Mouse (Mus musculus): ENCODE measurements around the gene Tmem132c. TPM values are rescaled to one million over a fixed set of nuclear protein-coding genes. Genes with fewer than 3 reads are reported as not detected.

Tmem132c gene
- polyA plus RNA-seq, 1 experiment: 13.8 TPM

GRCm38 (mm10) chr5:127511653-127512052 is 270.0 kb downstream of the Tmem132c start:
- DNase-seq: no peak
- 76% methylated on average over 6 of the region's 6 CpGs for WGBS
- H3K4me3 ChIP-seq (replicated peaks; ENCODE audit: extremely low read depth, low read depth, low read length): no peak overlapping the region
- H3K4me1 ChIP-seq (ENCODE audit: control insufficient read depth, insufficient read depth, low read length): no peaks in the 10 kb centered on the region
- peak; percentile 48 for TF ChIP-seq CTCF (IDR thresholded peaks at IDR 0.05; ENCODE audit: insufficient read depth, low read length)
- no peak for TF ChIP-seq POLR2A (IDR thresholded peaks at IDR 0.05; ENCODE audit: borderline replicate concordance, extremely low read depth, low read depth, low read length)

- WGBS: 60% methylated on average over 9 of the region's 9 CpGs
- H3K4me1 ChIP-seq (ENCODE audit: control insufficient read depth, insufficient read depth, low read length): no peaks in the 10 kb centered on the region
- TF ChIP-seq CTCF (IDR thresholded peaks at IDR 0.05; ENCODE audit: insufficient read depth, low read length): no peak
- no peak for TF ChIP-seq POLR2A (IDR thresholded peaks at IDR 0.05; ENCODE audit: borderline replicate concordance, extremely low read depth, low read depth, low read length)
These were observed 274.4 kb downstream of the Tmem132c start for GRCm38 (mm10) chr5:127515960-127516359.

GRCm38 (mm10) chr5:127522744-127523476 is 281.3 kb downstream of the Tmem132c start:
- DNase-seq: peak; percentile 3

More at GRCm38 (mm10) chr5:127515960-127516359, 274.4 kb downstream of the Tmem132c start:
- DNase-seq: no peak
- H3K4me3 ChIP-seq (replicated peaks; ENCODE audit: extremely low read depth, low read depth, low read length): no peak overlapping the region

GRCm38 (mm10) chr5:127527344-127527974 is 285.9 kb downstream of the Tmem132c start:
- Histone ChIP-seq H3K4me1 (ENCODE audit: control insufficient read depth, insufficient read depth, low read length) (no peaks in the 10 kb centered on the region), H3K4me3 (replicated peaks; ENCODE audit: extremely low read depth, low read depth, low read length) (no peak overlapping the region)
- WGBS: 62% methylated on average over 10 of the region's 10 CpGs
- TF ChIP-seq CTCF (IDR thresholded peaks at IDR 0.05; ENCODE audit: insufficient read depth, low read length) (no peak), POLR2A (IDR thresholded peaks at IDR 0.05; ENCODE audit: borderline replicate concordance, extremely low read depth, low read depth, low read length) (no peak)
- DNase-seq: no peak

More at GRCm38 (mm10) chr5:127522744-127523476, 281.3 kb downstream of the Tmem132c start:
- TF ChIP-seq CTCF (IDR thresholded peaks at IDR 0.05; ENCODE audit: insufficient read depth, low read length) (peak; percentile 58; the same call in 1 of the 2 replicates), POLR2A (IDR thresholded peaks at IDR 0.05; ENCODE audit: borderline replicate concordance, extremely low read depth, low read depth, low read length) (no peak)
- H3K4me3 ChIP-seq (replicated peaks; ENCODE audit: extremely low read depth, low read depth, low read length): no peak overlapping the region
- H3K4me1 ChIP-seq (ENCODE audit: control insufficient read depth, insufficient read depth, low read length): no peaks in the 10 kb centered on the region
- 56% methylated on average over 9 of the region's 9 CpGs for WGBS

- no peaks in the 10 kb centered on the region for H3K4me1 ChIP-seq (ENCODE audit: control insufficient read depth, insufficient read depth, low read length)
- H3K4me3 ChIP-seq (replicated peaks; ENCODE audit: extremely low read depth, low read depth, low read length): no peak overlapping the region
- no peak for TF ChIP-seq CTCF (IDR thresholded peaks at IDR 0.05; ENCODE audit: insufficient read depth, low read length)
- no peak for TF ChIP-seq POLR2A (IDR thresholded peaks at IDR 0.05; ENCODE audit: borderline replicate concordance, extremely low read depth, low read depth, low read length)
- DNase-seq: no peak
- 63% methylated on average over 2 of the region's 2 CpGs for WGBS
These were observed 295.9 kb downstream of the Tmem132c start for GRCm38 (mm10) chr5:127537508-127537907.

GRCm38 (mm10) chr5:127546585-127546991 is 305.0 kb downstream of the Tmem132c start:
- Histone ChIP-seq H3K4me1 (ENCODE audit: control insufficient read depth, insufficient read depth, low read length) (no peaks in the 10 kb centered on the region), H3K4me3 (replicated peaks; ENCODE audit: extremely low read depth, low read depth, low read length) (no peak overlapping the region)
- DNase-seq: no peak
- TF ChIP-seq CTCF (IDR thresholded peaks at IDR 0.05; ENCODE audit: insufficient read depth, low read length) (no peak), POLR2A (IDR thresholded peaks at IDR 0.05; ENCODE audit: borderline replicate concordance, extremely low read depth, low read depth, low read length) (no peak)
- 72% methylated on average over 5 of the region's 5 CpGs for WGBS

- Histone ChIP-seq H3K4me3 (replicated peaks; ENCODE audit: extremely low read depth, low read depth, low read length) (no peak overlapping the region), H3K4me1 (ENCODE audit: control insufficient read depth, insufficient read depth, low read length) (no peaks in the 10 kb centered on the region)
- no peak for TF ChIP-seq CTCF (IDR thresholded peaks at IDR 0.05; ENCODE audit: insufficient read depth, low read length)
- 88% methylated on average over 2 of the region's 2 CpGs for WGBS
- no peak for DNase-seq
These were observed 306.5 kb downstream of the Tmem132c start for GRCm38 (mm10) chr5:127548136-127548535.

- Histone ChIP-seq H3K4me3 (replicated peaks; ENCODE audit: extremely low read depth, low read depth, low read length) (no peak overlapping the region), H3K4me1 (ENCODE audit: control insufficient read depth, insufficient read depth, low read length) (no peaks in the 10 kb centered on the region)
- TF ChIP-seq CTCF (IDR thresholded peaks at IDR 0.05; ENCODE audit: insufficient read depth, low read length) (no peak), POLR2A (IDR thresholded peaks at IDR 0.05; ENCODE audit: borderline replicate concordance, extremely low read depth, low read depth, low read length) (no peak)
- WGBS: 73% methylated on average over 3 of the region's 3 CpGs
- no peak for DNase-seq
These were observed 319.5 kb downstream of the Tmem132c start for GRCm38 (mm10) chr5:127561086-127561485.

- TF ChIP-seq CTCF (IDR thresholded peaks at IDR 0.05; ENCODE audit: insufficient read depth, low read length): no peak
- TF ChIP-seq POLR2A (IDR thresholded peaks at IDR 0.05; ENCODE audit: borderline replicate concordance, extremely low read depth, low read depth, low read length): no peak
- Histone ChIP-seq H3K4me3 (replicated peaks; ENCODE audit: extremely low read depth, low read depth, low read length) (no peak overlapping the region), H3K4me1 (ENCODE audit: control insufficient read depth, insufficient read depth, low read length) (no peaks in the 10 kb centered on the region)
- 80% methylated on average over 6 of the region's 6 CpGs for WGBS
- DNase-seq: no peak
These were observed 325.6 kb downstream of the Tmem132c start for GRCm38 (mm10) chr5:127567165-127567741.
